Mouse (Mus musculus) lung, embryonic 15.5 days (tissue): ENCODE measurements around the gene Obox6. TPM values are rescaled to one million over a fixed set of nuclear protein-coding genes. Genes with fewer than 3 reads are reported as not detected.

Source experiments
- ATAC-seq: fragments of 200-750 bp; cut with Nextera tagmentation; 2 replicates; pipeline ENCODE4 v1.8.0; 2017; ENCODE audit warnings: moderate number of reproducible peaks, borderline replicate concordance; ENCODE audit not compliant: low FRiP score, low TSS enrichment; ENCODE audit errors: extremely low read depth
- H3K27ac ChIP-seq: fragments of 300-500 bp; sonication (generic); 2 replicates; pipeline ENCODE4 v1.5.1; 2015; ENCODE audit warnings: moderate library complexity, mild to moderate bottlenecking, inconsistent platforms
- H3K27me3 ChIP-seq: fragments of 300-500 bp; sonication (generic); 2 replicates; pipeline ENCODE4 v1.6.1; 2015; ENCODE audit warnings: inconsistent platforms
- H3K36me3 ChIP-seq: fragments of 300-500 bp; sonication (generic); 2 replicates; pipeline ENCODE4 v1.6.1; 2015; ENCODE audit warnings: inconsistent platforms
- H3K4me1 ChIP-seq: fragments of 300-500 bp; sonication (generic); 2 replicates; pipeline ENCODE4 v1.6.1; 2015; ENCODE audit warnings: inconsistent platforms
- H3K4me2 ChIP-seq: fragments of 300-500 bp; sonication (generic); 2 replicates; pipeline ENCODE4 v1.6.1; 2015; ENCODE audit warnings: inconsistent platforms, mild to moderate bottlenecking, moderate library complexity
- H3K4me3 ChIP-seq: fragments of 300-500 bp; sonication (generic); 2 replicates; pipeline ENCODE4 v1.5.1; 2015; ENCODE audit warnings: mild to moderate bottlenecking, inconsistent platforms
- H3K9ac ChIP-seq: fragments of 300-500 bp; sonication (generic); 2 replicates; pipeline ENCODE4 v1.6.1; 2015; ENCODE audit warnings: inconsistent platforms
- H3K9me3 ChIP-seq: fragments of 300-500 bp; sonication (generic); 2 replicates; pipeline ENCODE4 v1.6.1; 2016; ENCODE audit warnings: inconsistent platforms
- WGBS: fragments of 180-500 bp; shearing (Covaris S2); methylation state at CpG from one replicate; pipeline ENCODE4 v1.1.7; 2015; 5-methylcytosine and 5-hydroxymethylcytosine counted together
- polyA plus RNA-seq: library from polyadenylated mRNA; unstranded; fragments of >200 nt; fragmentation: Nextera tagmentation; extraction: Ambion mirVana; gene quantifications from 2 replicates; pipeline ENCODE4 v1.2.1, GENCODE M21; 2015

Gene Obox6
- polyA plus RNA-seq: not detected in 2 replicates

GRCm38 (mm10) chr7:15839578-15839977, at the start of gene Obox6:
TSS of gene Obox6 (minus strand) at chr7:15839678.
- Histone ChIP-seq H3K4me3 (no peak within 1 kb of the TSS), H3K27ac (no peak within 1 kb of the TSS), H3K9ac (no peak within 1 kb of the TSS), H3K4me1 (no peaks in the 10 kb centered on the region), H3K27me3 (no peaks in the 10 kb centered on the region), H3K9me3 (peaks cover 3% of the 10 kb centered on the region; the same call in 1 of the 2 replicates), H3K36me3 (no peaks in the 10 kb centered on the region), H3K4me2 (no peak within 1 kb of the TSS)
- no peak for ATAC-seq
- WGBS: 87% methylated on average over 3 of the region's 3 CpGs

- no peaks in the 10 kb centered on the region for H3K9me3 ChIP-seq
- no peak for ATAC-seq
- 82% methylated on average over 2 of the region's 2 CpGs for WGBS
- no peaks in the 10 kb centered on the region for H3K4me1 ChIP-seq
- H3K27ac ChIP-seq: no peak overlapping the region
- H3K4me2 ChIP-seq: no peak overlapping the region
- no peaks in the 10 kb centered on the region for H3K36me3 ChIP-seq
- H3K9ac ChIP-seq: no peak overlapping the region
- H3K4me3 ChIP-seq: no peak overlapping the region
- H3K27me3 ChIP-seq: no peaks in the 10 kb centered on the region
Measured at GRCm38 (mm10) chr7:15884127-15884526, 44.6 kb upstream of the Obox6 start.

- Histone ChIP-seq H3K9me3 (no peaks in the 10 kb centered on the region), H3K4me1 (no peaks in the 10 kb centered on the region), H3K36me3 (no peaks in the 10 kb centered on the region), H3K9ac (no peak within 1 kb of the TSS), H3K27me3 (no peaks in the 10 kb centered on the region), H3K4me2 (no peak within 1 kb of the TSS), H3K27ac (no peak within 1 kb of the TSS), H3K4me3 (no peak within 1 kb of the TSS)
- ATAC-seq: no peak
- 79% methylated on average over 2 of the region's 2 CpGs for WGBS
Measured at GRCm38 (mm10) chr7:15882317-15882716, 42.8 kb upstream of the Obox6 start, which contains the start of gene Crxos. TSS of gene Crxos (plus strand) at chr7:15882617.

GRCm38 (mm10) chr7:15881831-15882230, 42.4 kb upstream of the Obox6 start:
- no peaks in the 10 kb centered on the region for H3K9me3 ChIP-seq
- no peak overlapping the region for H3K27ac ChIP-seq
- H3K36me3 ChIP-seq: no peaks in the 10 kb centered on the region
- H3K27me3 ChIP-seq: no peaks in the 10 kb centered on the region
- no peak overlapping the region for H3K9ac ChIP-seq
- no peak overlapping the region for H3K4me2 ChIP-seq
- no peak overlapping the region for H3K4me3 ChIP-seq
- ATAC-seq: no peak
- no peaks in the 10 kb centered on the region for H3K4me1 ChIP-seq
- WGBS: 65% methylated on average over 3 of the region's 3 CpGs

- ATAC-seq: no peak
- WGBS: 15% methylated on average over 7 of the region's 7 CpGs
- H3K27ac ChIP-seq: no peak overlapping the region
Measured at GRCm38 (mm10) chr7:15881388-15881787, 41.9 kb upstream of the Obox6 start.

GRCm38 (mm10) chr7:15879756-15880155, 40.3 kb upstream of the Obox6 start, which contains the start of gene Crx:
TSS of gene Crx (minus strand) at chr7:15879968.
- no peak within 1 kb of the TSS for H3K4me3 ChIP-seq
- 35% methylated on average over 4 of the region's 4 CpGs for WGBS
- H3K36me3 ChIP-seq: no peaks in the 10 kb centered on the region
- H3K9me3 ChIP-seq: no peaks in the 10 kb centered on the region
- H3K9ac ChIP-seq: no peak within 1 kb of the TSS
- no peak for ATAC-seq
- H3K27ac ChIP-seq: no peak within 1 kb of the TSS
- no peak within 1 kb of the TSS for H3K4me2 ChIP-seq
- H3K27me3 ChIP-seq: no peaks in the 10 kb centered on the region
- no peaks in the 10 kb centered on the region for H3K4me1 ChIP-seq

More at GRCm38 (mm10) chr7:15881388-15881787, 41.9 kb upstream of the Obox6 start:
- no peak overlapping the region for H3K9ac ChIP-seq
- H3K36me3 ChIP-seq: no peaks in the 10 kb centered on the region
- no peaks in the 10 kb centered on the region for H3K4me1 ChIP-seq
- no peaks in the 10 kb centered on the region for H3K9me3 ChIP-seq
- H3K4me2 ChIP-seq: no peak overlapping the region
- H3K27me3 ChIP-seq: no peaks in the 10 kb centered on the region
- H3K4me3 ChIP-seq: no peak overlapping the region

- ATAC-seq: no peak
- Histone ChIP-seq H3K27me3 (no peaks in the 10 kb centered on the region), H3K4me3 (no peak overlapping the region), H3K9me3 (no peaks in the 10 kb centered on the region), H3K27ac (no peak overlapping the region), H3K4me2 (no peak overlapping the region), H3K36me3 (no peaks in the 10 kb centered on the region), H3K9ac (no peak overlapping the region), H3K4me1 (no peaks in the 10 kb centered on the region)
- 77% methylated on average over 4 of the region's 4 CpGs for WGBS
Measured at GRCm38 (mm10) chr7:15864104-15864503, 24.6 kb upstream of the Obox6 start.

GRCm38 (mm10) chr7:15859657-15860056, 20.2 kb upstream of the Obox6 start:
- H3K4me3 ChIP-seq: no peak overlapping the region
- no peaks in the 10 kb centered on the region for H3K36me3 ChIP-seq
- H3K4me1 ChIP-seq: no peaks in the 10 kb centered on the region
- H3K9me3 ChIP-seq: no peaks in the 10 kb centered on the region
- H3K9ac ChIP-seq: no peak overlapping the region
- 48% methylated on average over 2 of the region's 2 CpGs for WGBS
- H3K4me2 ChIP-seq: no peak overlapping the region
- H3K27ac ChIP-seq: no peak overlapping the region
- no peak for ATAC-seq
- no peaks in the 10 kb centered on the region for H3K27me3 ChIP-seq

Other genes starting within 250 kb of the Obox6 start
- not detected in 2 replicates for gene Obox3, start 199.8 kb downstream of the Obox6 start, polyA plus RNA-seq
- not detected in 2 replicates for gene Obox5, start 89.5 kb downstream of the Obox6 start, polyA plus RNA-seq
- gene Crx, start 40.3 kb upstream of the Obox6 start, polyA plus RNA-seq: not detected in 2 replicates
- gene Crxos, start 42.9 kb upstream of the Obox6 start, polyA plus RNA-seq: not detected in 2 replicates
- gene Selenow, start 82.7 kb upstream of the Obox6 start, polyA plus RNA-seq: 774 and 832 TPM in 2 replicates
- 188 and 189 TPM in 2 replicates for gene Nop53, start 106.4 kb upstream of the Obox6 start, polyA plus RNA-seq
- 82.9 and 89.9 TPM in 2 replicates for gene Ehd2, start 127.9 kb upstream of the Obox6 start, polyA plus RNA-seq
- 5.8 and 8.0 TPM in 2 replicates for gene Bicra, start 208.2 kb upstream of the Obox6 start, polyA plus RNA-seq
- gene Zfp541, start 222.1 kb upstream of the Obox6 start, polyA plus RNA-seq: 0.04 TPM in 1 of 2 replicates, not detected in the other